Mouse (Mus musculus) hindbrain, embryonic 10.5 days (tissue): Measurements from ENCODE around the gene Grik4. TPM values are rescaled to one million over a fixed set of nuclear protein-coding genes. Genes with fewer than 3 reads are reported as not detected.

Source experiments
- DNase-seq: peaks from one replicate; pipeline ENCODE4 v3.0.0-alpha.2; 2017; ENCODE audit warnings: low spot score
- H3K27ac ChIP-seq: fragments of 300-500 bp; sonication (generic); 2 replicates; pipeline ENCODE4 v1.5.1; 2016; ENCODE audit warnings: mild to moderate bottlenecking, moderate library complexity
- H3K27me3 ChIP-seq: fragments of 300-500 bp; sonication (generic); 2 replicates; pipeline ENCODE4 v1.6.1; 2016; ENCODE audit warnings: mild to moderate bottlenecking; ENCODE audit not compliant: poor library complexity, insufficient read depth, severe bottlenecking
- H3K36me3 ChIP-seq: fragments of 300-500 bp; sonication (generic); 2 replicates; pipeline ENCODE4 v1.6.1; 2016; ENCODE audit warnings: mild to moderate bottlenecking, moderate library complexity
- H3K4me1 ChIP-seq: fragments of 300-500 bp; sonication (generic); replicated peaks from 2 replicates; pipeline ENCODE4 v1.6.1; 2016; ENCODE audit warnings: mild to moderate bottlenecking
- H3K4me3 ChIP-seq: fragments of 300-500 bp; sonication (generic); 2 replicates; pipeline ENCODE4 v1.5.1; 2016; ENCODE audit warnings: mild to moderate bottlenecking, moderate library complexity
- H3K9me3 ChIP-seq: fragments of 300-500 bp; sonication (generic); 2 replicates; pipeline ENCODE4 v1.6.1; 2016; ENCODE audit warnings: mild to moderate bottlenecking, moderate library complexity
- WGBS: fragments of 180-500 bp; shearing (Covaris S2); methylation state at CpG from one replicate; pipeline ENCODE4 v1.1.7; 2016; 5-methylcytosine and 5-hydroxymethylcytosine counted together
- polyA plus RNA-seq: library from polyadenylated mRNA; unstranded; fragments of >200 nt; fragmentation: Nextera tagmentation; extraction: Ambion mirVana; gene quantifications from 2 replicates; pipeline ENCODE4 v1.2.1, GENCODE M21; 2016

Grik4 gene
- polyA plus RNA-seq, 1 experiment from 2014 or later: 2.9 TPM

GRCm38 (mm10) chr9:42846676-42847425, 97.4 kb downstream of the Grik4 start:
- no peak for DNase-seq
- Histone ChIP-seq H3K4me1 (peaks cover 16% of the 10 kb centered on the region), H3K4me3 (no peak overlapping the region), H3K27me3 (peaks cover 11% of the 10 kb centered on the region), H3K27ac (no peak overlapping the region), H3K9me3 (no peaks in the 10 kb centered on the region), H3K36me3 (no peaks in the 10 kb centered on the region)
- WGBS: 79% methylated on average over 10 of the region's 10 CpGs

DNA sequence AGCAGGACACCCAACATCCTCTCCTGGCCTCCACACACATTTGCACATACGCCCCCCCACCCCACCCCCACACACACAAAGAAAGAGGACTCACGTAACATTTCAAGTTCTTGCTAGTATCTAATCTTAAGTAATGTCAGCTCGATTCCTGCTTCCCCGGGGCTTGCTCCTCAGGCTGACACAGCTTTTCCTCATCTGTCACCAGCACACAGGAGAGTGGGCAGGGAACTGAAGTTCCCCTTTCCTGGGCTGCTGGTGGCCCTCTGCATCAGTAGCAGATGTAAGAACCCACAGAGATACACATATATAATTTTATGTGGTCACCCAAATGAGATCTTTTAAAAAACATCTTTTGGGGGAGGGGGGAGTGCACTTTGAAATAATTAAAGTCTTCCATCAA, 98.2 kb downstream of the Grik4 start:
- Histone ChIP-seq H3K4me3 (no peak overlapping the region), H3K27ac (no peak overlapping the region), H3K27me3 (peaks cover 11% of the 10 kb centered on the region), H3K36me3 (no peaks in the 10 kb centered on the region), H3K9me3 (no peaks in the 10 kb centered on the region), H3K4me1 (peaks cover 16% of the 10 kb centered on the region)
- WGBS: 79% methylated on average over 4 of the region's 4 CpGs
- DNase-seq: no peak

GRCm38 (mm10) chr9:42844301-42844700, 100.0 kb downstream of the Grik4 start:
- Histone ChIP-seq H3K27me3 (peaks cover 11% of the 10 kb centered on the region), H3K36me3 (no peaks in the 10 kb centered on the region), H3K27ac (no peak overlapping the region), H3K4me3 (no peak overlapping the region), H3K9me3 (no peaks in the 10 kb centered on the region), H3K4me1 (peaks cover 16% of the 10 kb centered on the region)
- DNase-seq: no peak
- WGBS: 88% methylated on average over 5 of the region's 5 CpGs

- DNase-seq: no peak
- no peak overlapping the region for H3K4me3 ChIP-seq
- H3K27ac ChIP-seq: no peak overlapping the region
- 83% methylated on average over 5 of the region's 5 CpGs for WGBS
- 0 out of 2 replicates have a peak, but pooled peaks cover under 1% of the 10 kb centered on the region for H3K4me1 ChIP-seq
- no peaks in the 10 kb centered on the region for H3K36me3 ChIP-seq
- no peaks in the 10 kb centered on the region for H3K27me3 ChIP-seq
- H3K9me3 ChIP-seq: no peaks in the 10 kb centered on the region
These were observed 106.0 kb downstream of the Grik4 start for GRCm38 (mm10) chr9:42838299-42838698.

GRCm38 (mm10) chr9:42837498-42837897, 106.8 kb downstream of the Grik4 start:
- Histone ChIP-seq H3K36me3 (no peaks in the 10 kb centered on the region), H3K27ac (no peak overlapping the region), H3K4me3 (no peak overlapping the region), H3K4me1 (no peaks in the 10 kb centered on the region), H3K9me3 (no peaks in the 10 kb centered on the region), H3K27me3 (no peaks in the 10 kb centered on the region)
- DNase-seq: no peak
- WGBS: 77% methylated on average over 6 of the region's 6 CpGs

GRCm38 (mm10) chr9:42831558-42831957, 112.7 kb downstream of the Grik4 start:
- Histone ChIP-seq H3K27ac (no peak overlapping the region), H3K4me3 (no peak overlapping the region), H3K36me3 (no peaks in the 10 kb centered on the region), H3K27me3 (no peaks in the 10 kb centered on the region), H3K4me1 (no peaks in the 10 kb centered on the region; the same call in 1 of the 2 replicates), H3K9me3 (no peaks in the 10 kb centered on the region)
- DNase-seq: no peak
- 78% methylated on average over 6 of the region's 6 CpGs for WGBS

DNA sequence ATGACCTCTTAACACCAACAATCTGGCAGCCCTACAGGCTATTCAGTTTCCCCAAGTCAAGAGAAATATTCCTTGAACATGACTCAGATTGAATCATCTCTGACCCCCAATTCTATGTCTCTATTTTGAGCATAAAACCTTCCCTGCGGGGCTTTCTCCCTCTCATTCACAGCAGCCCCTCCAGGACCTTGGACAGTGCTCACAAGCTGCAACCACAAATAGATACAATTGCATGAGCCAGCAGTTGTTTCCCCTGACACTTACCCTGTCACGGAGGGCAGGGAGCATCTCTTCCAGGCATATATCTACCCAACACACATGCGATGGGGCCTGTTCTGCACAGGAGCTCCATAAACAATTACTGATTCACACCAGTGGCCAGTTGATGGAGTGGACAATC, 125.0 kb downstream of the Grik4 start:
- H3K27ac ChIP-seq: no peak overlapping the region
- H3K36me3 ChIP-seq: no peaks in the 10 kb centered on the region
- H3K4me1 ChIP-seq: peaks cover 8% of the 10 kb centered on the region; the same call in 1 of the 2 replicates
- 60% methylated on average over 3 of the region's 3 CpGs for WGBS
- H3K9me3 ChIP-seq: no peaks in the 10 kb centered on the region
- peak; percentile 35 for DNase-seq
- peaks cover 2% of the 10 kb centered on the region; the same call in 1 of the 2 replicates for H3K27me3 ChIP-seq
- no peak overlapping the region for H3K4me3 ChIP-seq

- WGBS: 61% methylated on average over 1 of the region's 1 CpGs
- DNase-seq: no peak
- Histone ChIP-seq H3K27me3 (no peaks in the 10 kb centered on the region), H3K4me3 (no peak overlapping the region), H3K36me3 (no peaks in the 10 kb centered on the region), H3K27ac (no peak overlapping the region), H3K9me3 (0 out of 2 replicates have a peak, but pooled peaks cover 4% of the 10 kb centered on the region), H3K4me1 (peaks cover 8% of the 10 kb centered on the region; the same call in 1 of the 2 replicates)
These were observed 127.5 kb downstream of the Grik4 start for GRCm38 (mm10) chr9:42816815-42817214.

- Histone ChIP-seq H3K27ac (no peak overlapping the region), H3K9me3 (0 out of 2 replicates have a peak, but pooled peaks cover 4% of the 10 kb centered on the region), H3K4me3 (no peak overlapping the region), H3K27me3 (no peaks in the 10 kb centered on the region), H3K36me3 (no peaks in the 10 kb centered on the region), H3K4me1 (no peaks in the 10 kb centered on the region)
- 94% methylated on average over 3 of the region's 3 CpGs for WGBS
- no peak for DNase-seq
These were observed 135.1 kb downstream of the Grik4 start for GRCm38 (mm10) chr9:42809146-42809545.

DNA sequence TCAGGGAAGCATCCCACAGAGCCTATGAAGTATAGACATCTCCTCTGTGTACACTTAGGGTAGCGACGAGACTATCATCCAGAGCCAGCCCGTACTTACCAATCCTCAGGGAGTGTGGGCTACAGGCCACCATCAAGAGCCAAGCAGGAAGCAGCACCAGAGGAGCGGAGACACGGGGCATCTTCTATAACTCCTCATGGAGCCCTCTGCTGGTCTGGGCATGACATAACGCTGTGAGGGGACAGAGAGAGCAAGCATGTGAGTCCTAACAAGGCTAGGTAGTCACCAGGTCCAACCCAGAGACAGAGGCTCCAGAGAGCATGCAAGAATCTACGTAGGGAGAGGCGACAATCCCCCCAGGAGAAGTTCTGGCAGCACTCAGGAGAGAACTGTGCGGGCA, 135.9 kb downstream of the Grik4 start:
- H3K27me3 ChIP-seq: no peaks in the 10 kb centered on the region
- H3K4me1 ChIP-seq: no peaks in the 10 kb centered on the region
- H3K36me3 ChIP-seq: no peaks in the 10 kb centered on the region
- 76% methylated on average over 9 of the region's 9 CpGs for WGBS
- no peak overlapping the region for H3K27ac ChIP-seq
- no peaks in the 10 kb centered on the region for H3K9me3 ChIP-seq
- no peak for DNase-seq
- no peak overlapping the region for H3K4me3 ChIP-seq

- no peaks in the 10 kb centered on the region for H3K36me3 ChIP-seq
- 0 out of 2 replicates have a peak, but pooled peaks cover 10% of the 10 kb centered on the region for H3K4me1 ChIP-seq
- WGBS: 84% methylated on average over 3 of the region's 3 CpGs
These were observed 141.2 kb downstream of the Grik4 start for GRCm38 (mm10) chr9:42803061-42803491.

GRCm38 (mm10) chr9:42801929-42802328, 142.4 kb downstream of the Grik4 start:
- H3K36me3 ChIP-seq: no peaks in the 10 kb centered on the region
- H3K4me3 ChIP-seq: no peak overlapping the region
- no peaks in the 10 kb centered on the region for H3K9me3 ChIP-seq
- WGBS: 88% methylated on average over 11 of the region's 11 CpGs
- H3K4me1 ChIP-seq: 0 out of 2 replicates have a peak, but pooled peaks cover 10% of the 10 kb centered on the region
- DNase-seq: no peak
- no peak overlapping the region for H3K27ac ChIP-seq
- no peaks in the 10 kb centered on the region for H3K27me3 ChIP-seq

More at GRCm38 (mm10) chr9:42803061-42803491, 141.2 kb downstream of the Grik4 start:
- Histone ChIP-seq H3K4me3 (no peak overlapping the region), H3K9me3 (no peaks in the 10 kb centered on the region), H3K27ac (no peak overlapping the region), H3K27me3 (no peaks in the 10 kb centered on the region)
- no peak for DNase-seq

DNA sequence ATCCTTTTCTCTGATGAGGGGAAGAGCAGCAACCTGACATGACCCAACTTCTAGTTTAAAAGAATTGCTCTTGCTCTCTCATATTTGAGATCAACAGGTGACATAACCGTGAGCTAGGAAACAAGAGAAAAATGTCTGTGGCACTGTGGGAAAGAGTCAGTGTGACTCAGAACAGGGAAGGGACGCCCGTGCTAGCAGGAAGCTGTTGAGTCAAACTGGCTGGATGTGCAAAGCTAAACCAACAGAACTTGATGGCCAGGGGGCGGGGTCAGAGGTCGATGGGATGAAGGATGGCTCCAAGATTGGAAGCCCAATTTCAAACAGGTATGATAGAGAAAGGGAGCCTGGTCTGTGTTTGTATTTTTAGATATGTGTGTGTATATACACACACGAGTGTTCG, 144.2 kb downstream of the Grik4 start:
- H3K9me3 ChIP-seq: no peaks in the 10 kb centered on the region
- 90% methylated on average over 7 of the region's 7 CpGs for WGBS
- H3K4me1 ChIP-seq: peaks cover 10% of the 10 kb centered on the region; the same call in 1 of the 2 replicates
- DNase-seq: no peak
- H3K27me3 ChIP-seq: no peaks in the 10 kb centered on the region
- no peaks in the 10 kb centered on the region for H3K36me3 ChIP-seq
- no peak overlapping the region for H3K4me3 ChIP-seq
- no peak overlapping the region for H3K27ac ChIP-seq
